11 mouse cellular contexts compared by ENCODE assay signal in genomic region chr10:86100281-86100851, GRCm38 (mm10).
DNase-seq lines count a peak whose midpoint lies in the region; ATAC-seq and TF ChIP-seq lines count a peak whose summit lies in the region.
"Had no signal": no experiment of that assay in that cellular context is flagged by ENCODE, and none has a peak within 500 bp of the region (broad histone marks: within the 10 kb centered on the region; RNA-seq: fewer than 3 reads in every experiment).

No protein-coding gene starts in this region.

- H3K9ac ChIP-seq in heart, embryonic 12.5 days: no peak overlapping the region
- no peak overlapping the region for H3K9ac ChIP-seq in midbrain, embryonic 15.5 days
- no peak overlapping the region for H3K9ac ChIP-seq in midbrain, embryonic 14.5 days (replicated peaks; ENCODE audit: low read length)
- H3K9ac ChIP-seq: embryonic facial prominence, embryonic 13.5 days; limb, embryonic 13.5 days had no signal

- TF ChIP-seq POLR2A in myocyte (IDR thresholded peaks at IDR 0.05; ENCODE audit: insufficient read length, low read depth): no peak

- DNase-seq in heart, adult 18-20 months: peak; percentile 52 to 76
- DNase-seq in midbrain, embryonic 14.5 days: no peak
- peak; percentile 51 for DNase-seq in brain, adult 2 months (ENCODE audit: low read depth, low spot score)
- DNase-seq in embryo, embryonic 9.5 days (ENCODE audit: extremely low spot score): no peak
- DNase-seq: kidney, postnatal 14 days; lung, postnatal 4 days had no signal

- H3K4me1 ChIP-seq in heart, embryonic 12.5 days (replicated peaks): no peaks in the 10 kb centered on the region
- no peaks in the 10 kb centered on the region for H3K4me1 ChIP-seq in midbrain, embryonic 15.5 days
- no peaks in the 10 kb centered on the region for H3K4me1 ChIP-seq in midbrain, embryonic 14.5 days (ENCODE audit: control insufficient read depth, insufficient read depth, low read length)
- H3K4me1 ChIP-seq: embryonic facial prominence, embryonic 13.5 days; limb, embryonic 13.5 days had no signal

- H3K36me3 ChIP-seq in heart, embryonic 12.5 days: no peaks in the 10 kb centered on the region
- H3K36me3 ChIP-seq in midbrain, embryonic 15.5 days (replicated peaks): no peaks in the 10 kb centered on the region
- H3K36me3 ChIP-seq in midbrain, embryonic 14.5 days (ENCODE audit: control insufficient read depth, insufficient read depth, low read length): no peaks in the 10 kb centered on the region
- no peaks in the 10 kb centered on the region for H3K36me3 ChIP-seq in myocyte (ENCODE audit: control insufficient read depth, insufficient read depth)
- H3K36me3 ChIP-seq: embryonic facial prominence, embryonic 13.5 days; limb, embryonic 13.5 days had no signal

- no peaks in the 10 kb centered on the region for H3K27me3 ChIP-seq in heart, embryonic 12.5 days (replicated peaks)
- no peaks in the 10 kb centered on the region for H3K27me3 ChIP-seq in midbrain, embryonic 15.5 days (replicated peaks)
- no peaks in the 10 kb centered on the region for H3K27me3 ChIP-seq in midbrain, embryonic 14.5 days (ENCODE audit: control insufficient read depth, insufficient read depth, low read length)
- H3K27me3 ChIP-seq in myocyte (ENCODE audit: control insufficient read depth, insufficient read depth, insufficient read length): no peaks in the 10 kb centered on the region
- H3K27me3 ChIP-seq: embryonic facial prominence, embryonic 13.5 days; limb, embryonic 13.5 days had no signal

- no peaks in the 10 kb centered on the region for H3K79me2 ChIP-seq in myocyte (ENCODE audit: control insufficient read depth, insufficient read depth)

- no peak overlapping the region for H3K27ac ChIP-seq in heart, embryonic 12.5 days (ENCODE audit: poor library complexity, severe bottlenecking)
- H3K27ac ChIP-seq in midbrain, embryonic 15.5 days: no peak overlapping the region
- H3K27ac ChIP-seq in midbrain, embryonic 14.5 days (replicated peaks; ENCODE audit: low read depth, low read length): no peak overlapping the region
- H3K27ac ChIP-seq: embryonic facial prominence, embryonic 13.5 days; limb, embryonic 13.5 days had no signal

- ATAC-seq in heart, embryonic 12.5 days (ENCODE audit: insufficient number of reproducible peaks, low FRiP score): no peak
- ATAC-seq in midbrain, embryonic 15.5 days (replicated peaks): 0 out of 2 replicates have a peak, but pooled peaks have one; percentile 11
- ATAC-seq in midbrain, embryonic 14.5 days (ENCODE audit: low FRiP score, low TSS enrichment): no peak

- H3K4me2 ChIP-seq in heart, embryonic 12.5 days: no peak overlapping the region
- no peak overlapping the region for H3K4me2 ChIP-seq in midbrain, embryonic 15.5 days
- no peak overlapping the region for H3K4me2 ChIP-seq in midbrain, embryonic 14.5 days (ENCODE audit: low read length)
- H3K4me2 ChIP-seq in myocyte (ENCODE audit: low read depth): peak overlapping the region; percentile 48
- H3K4me2 ChIP-seq: embryonic facial prominence, embryonic 13.5 days; limb, embryonic 13.5 days had no signal

- H3ac ChIP-seq in myocyte (ENCODE audit: control insufficient read depth, insufficient read length): no peak overlapping the region

- H3K9me3 ChIP-seq in heart, embryonic 12.5 days (replicated peaks): peaks cover 11% of the 10 kb centered on the region
- H3K9me3 ChIP-seq in midbrain, embryonic 15.5 days: no peaks in the 10 kb centered on the region
- H3K9me3 ChIP-seq in midbrain, embryonic 14.5 days (ENCODE audit: control insufficient read depth, low read length): 0 out of 2 replicates have a peak, but pooled peaks cover 4% of the 10 kb centered on the region

- WGBS in heart, embryonic 12.5 days: 84% methylated on average over 3 of the region's 3 CpGs
- WGBS in midbrain, embryonic 15.5 days: 69% methylated on average over 3 of the region's 3 CpGs
- WGBS in midbrain, embryonic 14.5 days: 63% methylated on average over 3 of the region's 3 CpGs

- no peak overlapping the region for H3K4me3 ChIP-seq in heart, embryonic 12.5 days
- H3K4me3 ChIP-seq in midbrain, embryonic 15.5 days: no peak overlapping the region
- H3K4me3 ChIP-seq in midbrain, embryonic 14.5 days (replicated peaks; ENCODE audit: low read depth, low read length): no peak overlapping the region
- H3K4me3 ChIP-seq in myocyte: no peak overlapping the region
- H3K4me3 ChIP-seq: embryonic facial prominence, embryonic 13.5 days; limb, embryonic 13.5 days had no signal

TF ChIP-seq in myocyte, 11 proteins besides CTCF, POLR2A, EP300 and RAD21:
- TF ChIP-seq CEBPB (IDR thresholded peaks at IDR 0.05; ENCODE audit: insufficient read depth, poor library complexity, severe bottlenecking) (0 out of 2 replicates have a peak, but pooled peaks have one; percentile 9), MAX (IDR thresholded peaks at IDR 0.05; ENCODE audit: low read depth) (no peak), TCF3 (IDR thresholded peaks at IDR 0.05; ENCODE audit: insufficient read length, low read depth) (peak; percentile 1), MYOD1 (IDR thresholded peaks at IDR 0.05; ENCODE audit: control insufficient read depth in 1 of 3, insufficient read length in 2 of 3, low read depth in 2 of 3) (peak; percentile 58 to 79 (median 67)), SRF (IDR thresholded peaks at IDR 0.05; ENCODE audit: control insufficient read depth, insufficient read length, low read depth) (no peak), USF1 (IDR thresholded peaks at IDR 0.05; ENCODE audit: low read depth) (peak; percentile 86), E2F4 (IDR thresholded peaks at IDR 0.05; ENCODE audit: insufficient read depth) (no peak), REST (IDR thresholded peaks at IDR 0.05; ENCODE audit: insufficient read depth, insufficient read length) (no peak), TCF12 (IDR thresholded peaks at IDR 0.05; ENCODE audit: insufficient read depth, poor library complexity, severe bottlenecking) (peak; percentile 59), POLR2AphosphoS2 (IDR thresholded peaks at IDR 0.05; ENCODE audit: insufficient read length, low read depth) (no peak), MYOG (IDR thresholded peaks at IDR 0.05; ENCODE audit: control insufficient read depth in 1 of 3, insufficient read depth in 1 of 3, insufficient read length in 2 of 3, low read depth in 2 of 3) (peak in 2 of 3 experiments; percentile 10 to 70)

Comparison
In these comparisons a context has a peak if more than half of its experiments do, and no peak if none do; other contexts are left out.
1. DNase-seq: peak in heart, adult 18-20 months (2 of 2) and brain, adult 2 months (single experiment); none in midbrain, embryonic 14.5 days (single experiment) and embryo, embryonic 9.5 days (single experiment).